Mouse (Mus musculus) hindbrain, embryonic 13.5 days (tissue): ENCODE data around the gene Mast4. TPM values are rescaled to one million over a fixed set of nuclear protein-coding genes. Genes with fewer than 3 reads are reported as not detected.
A peak's percentile ranks its signal among the peaks of the same experiment; 100 is the strongest.

ENCODE experiments used
- ATAC-seq: fragments of 200-750 bp; cut with Nextera tagmentation; 2 replicates; pipeline ENCODE4 v1.8.0; 2017; ENCODE audit warnings: moderate TSS enrichment; ENCODE audit not compliant: low FRiP score
- H3K27ac ChIP-seq: fragments of 300-500 bp; sonication (generic); 2 replicates; pipeline ENCODE4 v1.5.1; 2015; ENCODE audit warnings: inconsistent platforms, mild to moderate bottlenecking, moderate library complexity
- H3K27me3 ChIP-seq: fragments of 300-500 bp; sonication (generic); 2 replicates; pipeline ENCODE4 v1.6.1; 2015; ENCODE audit warnings: mild to moderate bottlenecking, inconsistent platforms
- H3K36me3 ChIP-seq: fragments of 300-500 bp; sonication (generic); 2 replicates; pipeline ENCODE4 v1.6.1; 2015; ENCODE audit warnings: mild to moderate bottlenecking, inconsistent platforms
- H3K4me1 ChIP-seq: fragments of 300-500 bp; sonication (generic); replicated peaks from 2 replicates; pipeline ENCODE4 v1.6.1; 2015; ENCODE audit warnings: inconsistent platforms
- H3K4me2 ChIP-seq: fragments of 300-500 bp; sonication (generic); 2 replicates; pipeline ENCODE4 v1.6.1; 2015; ENCODE audit warnings: inconsistent platforms, mild to moderate bottlenecking, moderate library complexity
- H3K4me3 ChIP-seq: fragments of 300-500 bp; sonication (generic); 2 replicates; pipeline ENCODE4 v1.5.1; 2015; ENCODE audit warnings: mild to moderate bottlenecking, inconsistent platforms
- H3K9ac ChIP-seq: fragments of 300-500 bp; sonication (generic); 2 replicates; pipeline ENCODE4 v1.6.1; 2015; ENCODE audit warnings: mild to moderate bottlenecking, inconsistent platforms
- H3K9me3 ChIP-seq: fragments of 300-500 bp; sonication (generic); 2 replicates; pipeline ENCODE4 v1.6.1; 2016; ENCODE audit warnings: inconsistent platforms
- WGBS: fragments of 180-500 bp; shearing (Covaris S2); methylation state at CpG from one replicate; pipeline ENCODE4 v1.1.7; 2015; 5-methylcytosine and 5-hydroxymethylcytosine counted together
- polyA plus RNA-seq: library from polyadenylated mRNA; unstranded; fragments of >200 nt; fragmentation: Nextera tagmentation; extraction: Ambion mirVana; gene quantifications from 2 replicates; pipeline ENCODE4 v1.2.1, GENCODE M21; 2015

Gene Mast4
- polyA plus RNA-seq, 1 experiment from 2014 or later, result 29.7 TPM

GRCm38 (mm10) chr13:102894287-102895234 is 439.7 kb downstream of the Mast4 start:
- 54% methylated on average over 15 of the region's 15 CpGs for WGBS
- no peak overlapping the region for H3K4me3 ChIP-seq
- no peaks in the 10 kb centered on the region for H3K27me3 ChIP-seq
- H3K4me1 ChIP-seq, result peaks cover 33% of the 10 kb centered on the region
- no peaks in the 10 kb centered on the region for H3K9me3 ChIP-seq
- H3K36me3 ChIP-seq, result no peaks in the 10 kb centered on the region
- no peak overlapping the region for H3K4me2 ChIP-seq
- H3K27ac ChIP-seq, result no peak overlapping the region
- no peak overlapping the region for H3K9ac ChIP-seq
- no peak for ATAC-seq

GRCm38 (mm10) chr13:102892783-102893182 is 441.5 kb downstream of the Mast4 start:
- ATAC-seq, result no peak

GRCm38 (mm10) chr13:102889989-102890388 is 444.3 kb downstream of the Mast4 start:
- Histone ChIP-seq H3K36me3 (no peaks in the 10 kb centered on the region), H3K9ac (no peak overlapping the region), H3K9me3 (no peaks in the 10 kb centered on the region), H3K27ac (no peak overlapping the region), H3K4me2 (no peak overlapping the region), H3K4me1 (peaks cover 17% of the 10 kb centered on the region), H3K4me3 (no peak overlapping the region), H3K27me3 (no peaks in the 10 kb centered on the region)
- WGBS, result 88% methylated on average over 10 of the region's 10 CpGs
- no peak for ATAC-seq

More at GRCm38 (mm10) chr13:102892783-102893182, 441.5 kb downstream of the Mast4 start:
- H3K27me3 ChIP-seq, result no peaks in the 10 kb centered on the region
- peaks cover 22% of the 10 kb centered on the region for H3K4me1 ChIP-seq
- H3K4me2 ChIP-seq, result no peak overlapping the region
- no peak overlapping the region for H3K4me3 ChIP-seq
- H3K9ac ChIP-seq, result no peak overlapping the region
- WGBS, result 84% methylated on average over 3 of the region's 3 CpGs
- H3K9me3 ChIP-seq, result no peaks in the 10 kb centered on the region
- no peaks in the 10 kb centered on the region for H3K36me3 ChIP-seq
- no peak overlapping the region for H3K27ac ChIP-seq

GRCm38 (mm10) chr13:102889537-102889936 is 444.8 kb downstream of the Mast4 start:
- ATAC-seq, result no peak

GRCm38 (mm10) chr13:102888895-102889490 is 445.3 kb downstream of the Mast4 start:
- H3K9me3 ChIP-seq, result no peaks in the 10 kb centered on the region
- H3K27me3 ChIP-seq, result no peaks in the 10 kb centered on the region
- no peak for ATAC-seq
- no peak overlapping the region for H3K9ac ChIP-seq
- WGBS, result 87% methylated on average over 15 of the region's 15 CpGs
- H3K4me1 ChIP-seq, result peaks cover 7% of the 10 kb centered on the region; the same call in 1 of the 2 replicates
- no peak overlapping the region for H3K4me2 ChIP-seq
- H3K36me3 ChIP-seq, result no peaks in the 10 kb centered on the region
- H3K27ac ChIP-seq, result peak overlapping the region; percentile 8; the same call in 1 of the 2 replicates
- H3K4me3 ChIP-seq, result no peak overlapping the region

More at GRCm38 (mm10) chr13:102889537-102889936, 444.8 kb downstream of the Mast4 start:
- H3K9me3 ChIP-seq, result no peaks in the 10 kb centered on the region
- no peak overlapping the region for H3K4me2 ChIP-seq
- no peaks in the 10 kb centered on the region for H3K27me3 ChIP-seq
- WGBS, result 90% methylated on average over 13 of the region's 13 CpGs
- H3K9ac ChIP-seq, result no peak overlapping the region
- H3K4me3 ChIP-seq, result no peak overlapping the region
- no peaks in the 10 kb centered on the region for H3K36me3 ChIP-seq
- peaks cover 13% of the 10 kb centered on the region for H3K4me1 ChIP-seq
- H3K27ac ChIP-seq, result no peak overlapping the region

GRCm38 (mm10) chr13:102888211-102888610 is 446.1 kb downstream of the Mast4 start:
- Histone ChIP-seq H3K9ac (no peak overlapping the region), H3K27ac (no peak overlapping the region)

GRCm38 (mm10) chr13:102887534-102887933 is 446.8 kb downstream of the Mast4 start:
- Histone ChIP-seq H3K27ac (no peak overlapping the region), H3K9me3 (no peaks in the 10 kb centered on the region), H3K27me3 (no peaks in the 10 kb centered on the region), H3K4me1 (no peaks in the 10 kb centered on the region; the same call in 1 of the 2 replicates), H3K4me2 (no peak overlapping the region), H3K4me3 (no peak overlapping the region), H3K36me3 (no peaks in the 10 kb centered on the region), H3K9ac (no peak overlapping the region)
- ATAC-seq, result no peak
- WGBS, result 96% methylated on average over 13 of the region's 13 CpGs

More at GRCm38 (mm10) chr13:102888211-102888610, 446.1 kb downstream of the Mast4 start:
- ATAC-seq, result no peak
- no peak overlapping the region for H3K4me3 ChIP-seq
- no peak overlapping the region for H3K4me2 ChIP-seq
- peaks cover under 1% of the 10 kb centered on the region; the same call in 1 of the 2 replicates for H3K4me1 ChIP-seq
- H3K27me3 ChIP-seq, result no peaks in the 10 kb centered on the region
- no peaks in the 10 kb centered on the region for H3K36me3 ChIP-seq
- no peaks in the 10 kb centered on the region for H3K9me3 ChIP-seq
- 78% methylated on average over 8 of the region's 8 CpGs for WGBS

GRCm38 (mm10) chr13:102886788-102887187 is 447.5 kb downstream of the Mast4 start:
- no peaks in the 10 kb centered on the region for H3K27me3 ChIP-seq
- no peak for ATAC-seq
- no peaks in the 10 kb centered on the region for H3K9me3 ChIP-seq
- no peaks in the 10 kb centered on the region for H3K36me3 ChIP-seq
- no peak overlapping the region for H3K4me3 ChIP-seq
- no peak overlapping the region for H3K27ac ChIP-seq
- 82% methylated on average over 8 of the region's 8 CpGs for WGBS
- H3K4me2 ChIP-seq, result no peak overlapping the region
- no peaks in the 10 kb centered on the region; the same call in 1 of the 2 replicates for H3K4me1 ChIP-seq
- no peak overlapping the region for H3K9ac ChIP-seq

GRCm38 (mm10) chr13:102886147-102886546 is 448.1 kb downstream of the Mast4 start:
- H3K27ac ChIP-seq, result no peak overlapping the region
- no peak for ATAC-seq
- H3K4me1 ChIP-seq, result no peaks in the 10 kb centered on the region; the same call in 1 of the 2 replicates
- H3K36me3 ChIP-seq, result no peaks in the 10 kb centered on the region
- no peak overlapping the region for H3K4me2 ChIP-seq
- H3K4me3 ChIP-seq, result no peak overlapping the region
- H3K27me3 ChIP-seq, result no peaks in the 10 kb centered on the region
- H3K9me3 ChIP-seq, result no peaks in the 10 kb centered on the region
- 87% methylated on average over 4 of the region's 4 CpGs for WGBS
- H3K9ac ChIP-seq, result no peak overlapping the region

GRCm38 (mm10) chr13:102880381-102881076 is 453.8 kb downstream of the Mast4 start:
- WGBS, result 95% methylated on average over 7 of the region's 7 CpGs
- Histone ChIP-seq H3K9me3 (no peaks in the 10 kb centered on the region), H3K27me3 (no peaks in the 10 kb centered on the region), H3K36me3 (no peaks in the 10 kb centered on the region), H3K4me2 (no peak overlapping the region), H3K9ac (no peak overlapping the region), H3K27ac (no peak overlapping the region), H3K4me1 (peaks cover 12% of the 10 kb centered on the region; the same call in 1 of the 2 replicates), H3K4me3 (no peak overlapping the region)
- no peak for ATAC-seq

- H3K4me1 ChIP-seq, result peaks cover 25% of the 10 kb centered on the region
- no peak overlapping the region for H3K4me3 ChIP-seq
- no peaks in the 10 kb centered on the region for H3K9me3 ChIP-seq
- 74% methylated on average over 6 of the region's 6 CpGs for WGBS
- H3K9ac ChIP-seq, result no peak overlapping the region
- no peak overlapping the region for H3K27ac ChIP-seq
- ATAC-seq, result no peak
- no peak overlapping the region for H3K4me2 ChIP-seq
- H3K36me3 ChIP-seq, result no peaks in the 10 kb centered on the region
- H3K27me3 ChIP-seq, result no peaks in the 10 kb centered on the region
Measured at GRCm38 (mm10) chr13:102878631-102879030, 455.7 kb downstream of the Mast4 start.

- Histone ChIP-seq H3K4me2 (no peak overlapping the region), H3K36me3 (no peaks in the 10 kb centered on the region), H3K4me1 (peaks cover 25% of the 10 kb centered on the region), H3K9me3 (no peaks in the 10 kb centered on the region), H3K9ac (no peak overlapping the region), H3K27ac (no peak overlapping the region), H3K4me3 (no peak overlapping the region), H3K27me3 (no peaks in the 10 kb centered on the region)
- WGBS, result 75% methylated on average over 12 of the region's 12 CpGs
- ATAC-seq, result no peak
Measured at GRCm38 (mm10) chr13:102877766-102878325, 456.5 kb downstream of the Mast4 start.
